In genomic region chr6:91877885-91878651, GRCm38 (mm10) we compare ENCODE assay signal across 8 mouse cellular contexts. TPM values are rescaled to one million over a fixed set of nuclear protein-coding genes. Genes with fewer than 3 reads are reported as not detected.
A peak's percentile ranks its signal among the peaks of the same experiment; 100 is the strongest.
DNase-seq lines count a peak whose midpoint lies in the region; ATAC-seq and TF ChIP-seq lines count a peak whose summit lies in the region.

TSS of gene Ccdc174 (plus strand) at chr6:91878053.

- H3K27me3 ChIP-seq in G1E (ENCODE audit: insufficient read depth, low read length): no peaks in the 10 kb centered on the region
- 0 out of 2 replicates have a peak, but pooled peaks cover 2% of the 10 kb centered on the region for H3K27me3 ChIP-seq in forebrain, embryonic 16.5 days (replicated peaks; ENCODE audit: control insufficient read depth, insufficient read depth, low read length)
- H3K27me3 ChIP-seq in lung, embryonic 14.5 days (ENCODE audit: insufficient read depth, low read length): no peaks in the 10 kb centered on the region
- H3K27me3 ChIP-seq in thymus, adult 2 months (ENCODE audit: control insufficient read depth, insufficient read depth, low read length): no peaks in the 10 kb centered on the region

- ATAC-seq in G1E (ENCODE audit: extremely low read depth, insufficient number of reproducible peaks, low FRiP score, poor library complexity, severe bottlenecking): peak; percentile 81
- ATAC-seq in forebrain, embryonic 16.5 days: peak; percentile 95
- ATAC-seq in lung, embryonic 14.5 days (ENCODE audit: insufficient read depth): peak; percentile 95

- H3K4me2 ChIP-seq in forebrain, embryonic 16.5 days (ENCODE audit: low read length): peak within 1 kb of the TSS; percentile 90
- H3K4me2 ChIP-seq in lung, embryonic 14.5 days: peak within 1 kb of the TSS; percentile 68

- peaks cover 27% of the 10 kb centered on the region for H3K36me3 ChIP-seq in G1E (replicated peaks)
- H3K36me3 ChIP-seq in forebrain, embryonic 16.5 days (ENCODE audit: control insufficient read depth, insufficient read depth): peaks cover 3% of the 10 kb centered on the region
- H3K36me3 ChIP-seq in lung, embryonic 14.5 days (ENCODE audit: insufficient read depth): peaks cover 19% of the 10 kb centered on the region
- H3K36me3 ChIP-seq in thymus, adult 2 months (ENCODE audit: control insufficient read depth, insufficient read depth, low read length): peaks cover 16% of the 10 kb centered on the region

- H3K4me1 ChIP-seq in G1E (ENCODE audit: insufficient read depth, low read depth, low read length): peaks cover 21% of the 10 kb centered on the region
- H3K4me1 ChIP-seq in forebrain, embryonic 16.5 days (replicated peaks; ENCODE audit: control insufficient read depth, insufficient read depth, low read length): peaks cover 19% of the 10 kb centered on the region
- H3K4me1 ChIP-seq in lung, embryonic 14.5 days (ENCODE audit: insufficient read depth): 0 out of 2 replicates have a peak, but pooled peaks cover 8% of the 10 kb centered on the region
- no peaks in the 10 kb centered on the region for H3K4me1 ChIP-seq in olfactory bulb, adult 2 months (ENCODE audit: control insufficient read depth, insufficient read depth, low read length)
- H3K4me1 ChIP-seq in thymus, adult 2 months (replicated peaks; ENCODE audit: control insufficient read depth, insufficient read depth, low read length): no peaks in the 10 kb centered on the region

- TF ChIP-seq POLR2A in olfactory bulb, adult 2 months (IDR thresholded peaks at IDR 0.05; ENCODE audit: insufficient read depth, low read depth, low read length): peak; percentile 91
- TF ChIP-seq POLR2A in thymus, adult 2 months (IDR thresholded peaks at IDR 0.05; ENCODE audit: control insufficient read depth, extremely low read depth, insufficient read depth, low read length, poor library complexity): peak; percentile 58

- peak within 1 kb of the TSS; percentile 81 for H3K4me3 ChIP-seq in G1E (ENCODE audit: low read depth, low read length)
- H3K4me3 ChIP-seq in forebrain, embryonic 16.5 days (replicated peaks; ENCODE audit: low read length): peak within 1 kb of the TSS; percentile 100
- H3K4me3 ChIP-seq in layer of hippocampus, adult 2 months: peak within 1 kb of the TSS; percentile 78
- H3K4me3 ChIP-seq in lung, embryonic 14.5 days (ENCODE audit: low read depth, low read length): peak within 1 kb of the TSS; percentile 92
- H3K4me3 ChIP-seq in olfactory bulb, adult 2 months (ENCODE audit: insufficient read depth, low read depth, low read length): peak within 1 kb of the TSS; percentile 83
- H3K4me3 ChIP-seq in thymus, adult 2 months (ENCODE audit: control insufficient read depth, insufficient read depth, low read length): peak within 1 kb of the TSS; percentile 85

- H3K27ac ChIP-seq in forebrain, embryonic 16.5 days (ENCODE audit: low read length): peak within 1 kb of the TSS; percentile 85
- peak within 1 kb of the TSS; percentile 89 for H3K27ac ChIP-seq in layer of hippocampus, adult 2 months
- peak within 1 kb of the TSS; percentile 76 for H3K27ac ChIP-seq in lung, embryonic 14.5 days (ENCODE audit: low read depth)
- H3K27ac ChIP-seq in olfactory bulb, adult 2 months (ENCODE audit: insufficient read depth, low read depth, low read length): 0 out of 2 replicates have a peak within 1 kb of the TSS, but pooled peaks have one; percentile 18
- no peak within 1 kb of the TSS for H3K27ac ChIP-seq in thymus, adult 2 months (ENCODE audit: control insufficient read depth, insufficient read depth, low read length)

- WGBS in forebrain, embryonic 16.5 days: under 1% methylated on average over 47 of the region's 47 CpGs
- under 1% methylated on average over 47 of the region's 47 CpGs for WGBS in lung, embryonic 14.5 days
- under 1% methylated on average over 47 of the region's 47 CpGs for WGBS in olfactory bulb, adult 2 months
- WGBS in thymus, adult 2 months: under 1% methylated on average over 47 of the region's 47 CpGs

- peak; percentile 77 for DNase-seq in G1E (ENCODE audit: low spot score)
- DNase-seq in cerebellum, adult 18-20 months: peak; percentile 93 to 94
- DNase-seq in heart, postnatal 36 days: peak; percentile 87 to 91
- peak; percentile 90 to 94 for DNase-seq in layer of hippocampus, adult 2 months (ENCODE audit: low spot score in 2 of 2)
- peak; percentile 99 for DNase-seq in lung, embryonic 14.5 days
- DNase-seq in thymus, adult 2 months: peak; percentile 91

- intact Hi-C loops in heart, postnatal 36 days (cut with DNase I): loop anchor here (5.0 kb wide), 1 partner anchor 361 kb away; the partner anchor contains the start of genes Lsm3 and Xpc

- H3K9me3 ChIP-seq in G1E (replicated peaks): no peaks in the 10 kb centered on the region
- H3K9me3 ChIP-seq in forebrain, embryonic 16.5 days (ENCODE audit: control insufficient read depth, low read length): no peaks in the 10 kb centered on the region
- H3K9me3 ChIP-seq in lung, embryonic 14.5 days (ENCODE audit: low read depth, low read length): no peaks in the 10 kb centered on the region

- no peak for TF ChIP-seq CTCF in G1E (IDR thresholded peaks at IDR 0.05; ENCODE audit: low read depth, low read length)
- 0 out of 2 replicates have a peak, but pooled peaks have one; percentile 1 for TF ChIP-seq CTCF in layer of hippocampus, adult 2 months (conservative IDR thresholded peaks at IDR 0.05)
- TF ChIP-seq CTCF in lung, embryonic 14.5 days (IDR thresholded peaks at IDR 0.05; ENCODE audit: low read depth): no peak
- no peak for TF ChIP-seq CTCF in olfactory bulb, adult 2 months (IDR thresholded peaks at IDR 0.05; ENCODE audit: insufficient read depth, low read depth, low read length)
- TF ChIP-seq CTCF in thymus, adult 2 months (IDR thresholded peaks at IDR 0.05; ENCODE audit: borderline replicate concordance, control insufficient read depth, extremely low read depth, insufficient read depth, low read length, poor library complexity): peak; percentile 40; the same call in 1 of the 2 replicates

- H3K9ac ChIP-seq in forebrain, embryonic 16.5 days (replicated peaks; ENCODE audit: low read depth, low read length): peak within 1 kb of the TSS; percentile 94
- peak within 1 kb of the TSS; percentile 93 for H3K9ac ChIP-seq in lung, embryonic 14.5 days

RNA-seq across cellular contexts. Expression of gene Ccdc174, which starts in this region (rescaled TPM):
- total RNA-seq in G1E (2014; fragmentation: Nextera tagmentation) (52.7 and 57.4 TPM in 2 replicates), G1E (2017) (49.5 and 67.9 TPM in 2 replicates)
- 6.2 and 11.8 TPM in 2 replicates for polyA plus RNA-seq in G1E (2012)
- 41.0 and 47.0 TPM in 2 replicates for polyA plus RNA-seq in forebrain, embryonic 16.5 days (2015; fragmentation: Nextera tagmentation; extraction: Ambion mirVana)
- 10 to 100 TPM; 10.5 to 10.8 TPM for total RNA-seq in heart, postnatal 36 days (2021)
- 10 to 100 TPM; 23.7 to 24.0 TPM for total RNA-seq in layer of hippocampus, adult 2 months (2021)
- 31.7 and 37.2 TPM in 2 replicates for polyA plus RNA-seq in lung, embryonic 14.5 days (2014; fragmentation: Nextera tagmentation; extraction: Ambion mirVana)
- polyA plus RNA-seq in olfactory bulb, adult 2 months (2012; ENCODE audit: insufficient read depth, insufficient read length, low replicate concordance, missing spikeins): not detected in 2 replicates
- polyA plus RNA-seq in thymus, adult 2 months (2012; rRNA removed): 7.2 and 7.8 TPM in 2 replicates

Comparison
In these comparisons a context has a peak if more than half of its experiments do, and no peak if none do; other contexts are left out.
1. CTCF ChIP-seq: peak in layer of hippocampus, adult 2 months (single experiment) and thymus, adult 2 months (single experiment); none in G1E (single experiment), lung, embryonic 14.5 days (single experiment) and olfactory bulb, adult 2 months (single experiment).
2. Peak in every context shown above with its lines, with median percentiles within 50 percentile points of each other: ATAC-seq, DNase-seq and H3K4me3 ChIP-seq.